Mouse (Mus musculus) spleen, adult 12 weeks (tissue): ENCODE results near the gene Slc25a25.
A peak's percentile ranks its signal among the peaks of the same experiment; 100 is the strongest.
"Not testable (repeated sequence)": the region's sequence is repeated elsewhere in the genome, so short reads cannot be mapped to it uniquely, and the experiment has no call there.

Experiments
- DNase-seq: peaks from one replicate; pipeline ENCODE4 v3.0.0; 2022; ENCODE audit warnings: low spot score

The Slc25a25 gene

DNA sequence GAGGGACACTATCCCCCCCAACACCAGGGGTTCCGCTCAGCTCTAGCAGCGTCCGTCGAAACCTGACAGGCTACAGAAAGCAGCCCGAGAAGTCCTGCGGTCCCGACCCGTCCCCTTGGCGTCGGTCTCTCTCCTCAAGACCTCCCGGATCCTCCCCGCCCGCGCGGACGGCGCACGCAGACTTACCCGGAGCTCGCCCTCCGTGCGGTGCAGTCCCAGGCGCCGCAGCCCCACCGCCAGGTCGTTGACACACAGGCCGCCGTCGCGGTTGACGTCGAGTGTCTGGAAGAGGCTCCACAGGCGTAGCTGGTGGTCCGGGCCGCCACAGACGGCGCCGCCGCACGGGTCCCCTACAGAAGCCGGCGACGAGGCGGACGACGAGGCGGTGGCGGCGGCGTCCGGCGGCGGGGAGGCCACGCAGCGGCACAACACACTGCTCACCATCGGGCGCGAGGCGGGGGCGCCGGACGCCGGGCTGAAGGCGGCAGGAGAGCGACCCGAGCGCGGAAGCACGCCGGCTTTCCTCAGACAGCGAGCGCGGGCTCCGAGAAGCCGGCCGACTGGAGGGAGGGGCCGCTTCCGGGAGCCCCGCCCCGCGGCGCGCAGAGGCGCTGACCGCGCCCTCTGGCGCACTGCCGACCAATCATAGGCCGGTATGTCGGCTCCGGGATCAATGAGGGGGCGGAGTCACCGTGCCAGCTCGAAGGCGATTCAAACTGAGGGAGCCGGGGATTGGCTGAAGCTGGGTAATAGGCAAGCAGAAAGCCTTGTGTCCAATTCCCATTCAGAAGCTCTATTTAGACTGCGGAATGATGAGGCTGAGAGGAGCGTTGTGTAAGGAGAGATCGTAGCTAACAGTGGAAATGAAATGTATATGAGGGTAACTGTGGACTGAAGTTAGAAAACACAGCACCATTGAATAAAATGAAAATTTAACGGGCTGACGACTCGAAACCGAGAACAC is at the start of gene Slc25a25:
Slc25a25 (minus strand) TSS at position 565 of the 964 bp plus-strand sequence.
- DNase-seq = peak; percentile 95

DNA sequence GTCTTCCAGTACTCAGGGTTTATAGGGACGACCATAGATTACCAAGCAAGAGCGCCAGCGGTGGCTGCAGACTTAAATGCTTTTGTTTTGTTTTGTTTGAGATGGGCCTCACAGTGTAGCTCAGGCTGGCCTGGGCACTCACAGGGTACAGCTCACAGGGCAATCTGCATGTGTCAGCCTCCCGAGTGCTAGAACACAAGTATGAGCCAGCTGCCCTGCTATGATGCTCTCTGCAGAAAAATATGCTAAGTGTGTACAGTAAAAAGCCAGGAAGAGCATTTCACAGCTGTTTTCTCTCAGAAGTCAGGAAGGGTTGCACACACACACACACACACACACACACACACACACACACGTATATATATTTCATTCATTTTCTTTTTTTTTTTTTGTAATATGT is 49.2 kb upstream of the Slc25a25 start:
- no peak for DNase-seq

DNA sequence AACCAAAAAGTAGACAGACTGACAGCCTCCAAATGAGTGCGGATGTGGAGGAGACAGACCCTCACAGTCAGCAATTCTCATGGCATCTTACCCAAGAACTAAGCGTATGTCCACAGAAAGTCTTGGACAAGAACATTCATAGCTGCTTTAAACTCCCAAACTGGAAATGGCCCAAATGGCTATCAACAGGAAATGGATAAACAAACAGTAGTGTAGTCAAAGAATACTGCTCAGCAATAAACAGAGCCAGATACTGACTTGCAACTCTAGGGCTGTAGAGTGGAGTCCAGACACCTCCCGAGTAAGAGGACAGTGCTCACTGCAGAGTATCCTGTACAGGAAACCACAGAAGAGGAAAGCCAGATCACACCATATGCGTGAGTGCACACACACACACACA is 48.1 kb upstream of the Slc25a25 start:
- DNase-seq = no peak

DNA sequence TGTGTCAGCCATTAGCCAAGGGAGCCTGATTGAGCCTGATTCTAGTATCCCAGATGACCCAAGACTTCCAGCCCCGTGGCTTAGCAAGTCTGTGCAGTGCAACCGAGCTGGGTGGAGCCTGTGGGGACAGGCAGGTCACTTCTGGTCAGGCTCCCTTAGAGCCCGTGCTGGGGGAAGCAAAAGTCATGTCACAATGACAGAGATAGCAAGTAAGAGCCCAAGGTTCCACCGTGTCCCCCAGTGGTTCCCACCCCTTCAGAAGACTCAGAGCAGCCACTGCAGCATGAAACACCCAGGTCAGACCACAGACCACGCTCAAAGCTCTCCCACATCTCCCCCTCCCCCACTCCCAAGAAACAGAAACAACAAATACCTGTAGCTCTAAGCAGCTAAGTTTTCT is 44.9 kb upstream of the Slc25a25 start:
- no peak for DNase-seq

DNA sequence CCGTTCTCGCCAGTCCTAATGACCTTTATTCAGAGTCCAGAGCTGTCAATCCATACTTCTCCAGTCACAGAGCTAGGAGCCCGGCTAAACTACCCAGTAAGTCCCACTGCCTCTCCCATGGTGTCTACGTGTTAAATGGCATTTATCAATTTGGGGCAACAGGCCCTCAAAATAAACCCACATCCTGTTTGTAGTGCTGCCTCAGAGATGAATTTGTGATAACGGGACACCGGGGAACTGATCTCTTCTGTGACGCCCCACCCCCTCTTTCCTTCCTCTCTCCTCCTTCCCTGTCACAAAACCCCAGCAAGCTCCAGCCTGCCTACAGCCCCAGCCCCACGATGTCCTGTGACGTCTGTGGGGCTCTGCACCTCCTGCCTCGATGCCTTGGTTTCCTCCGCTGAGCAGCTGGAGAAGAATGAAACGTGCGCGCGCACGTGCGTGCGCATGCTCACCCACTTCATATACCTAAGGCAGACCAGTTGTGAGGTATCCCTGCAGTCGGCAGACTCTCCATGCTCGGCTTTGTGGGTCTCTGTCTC is 44.0 kb upstream of the Slc25a25 start:
- DNase-seq = peak; percentile 47

GRCm38 (mm10) chr2:32494522-32494921 is 43.3 kb upstream of the Slc25a25 start:
- DNase-seq = no peak

GRCm38 (mm10) chr2:32493301-32493701 is 42.1 kb upstream of the Slc25a25 start:
- no peak for DNase-seq

GRCm38 (mm10) chr2:32492661-32493060 is 41.4 kb upstream of the Slc25a25 start:
- DNase-seq = no peak

- DNase-seq = not testable (repeated sequence)
Measured at GRCm38 (mm10) chr2:32490730-32491129, 39.5 kb upstream of the Slc25a25 start.

DNA sequence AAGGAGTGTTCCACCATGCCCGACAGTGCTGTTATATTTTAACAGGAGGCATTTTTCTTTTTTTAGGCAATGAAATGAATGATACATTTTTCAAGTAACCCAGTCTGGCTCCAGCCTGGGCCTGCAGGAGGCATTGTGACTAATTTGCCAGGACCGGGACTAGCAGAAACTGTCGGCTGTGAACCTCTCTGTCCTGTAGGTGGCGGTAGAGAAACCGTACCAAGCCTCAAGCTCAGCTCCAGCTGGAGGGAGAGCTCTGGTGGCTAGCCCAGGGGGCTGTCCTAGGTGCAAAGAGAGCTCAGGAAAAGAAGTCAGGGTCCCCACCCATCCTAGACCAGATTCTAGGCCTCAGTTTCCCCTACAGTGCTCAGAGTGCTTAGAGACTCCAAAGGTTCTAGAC is 37.4 kb upstream of the Slc25a25 start:
- peak; percentile 51 for DNase-seq

DNA sequence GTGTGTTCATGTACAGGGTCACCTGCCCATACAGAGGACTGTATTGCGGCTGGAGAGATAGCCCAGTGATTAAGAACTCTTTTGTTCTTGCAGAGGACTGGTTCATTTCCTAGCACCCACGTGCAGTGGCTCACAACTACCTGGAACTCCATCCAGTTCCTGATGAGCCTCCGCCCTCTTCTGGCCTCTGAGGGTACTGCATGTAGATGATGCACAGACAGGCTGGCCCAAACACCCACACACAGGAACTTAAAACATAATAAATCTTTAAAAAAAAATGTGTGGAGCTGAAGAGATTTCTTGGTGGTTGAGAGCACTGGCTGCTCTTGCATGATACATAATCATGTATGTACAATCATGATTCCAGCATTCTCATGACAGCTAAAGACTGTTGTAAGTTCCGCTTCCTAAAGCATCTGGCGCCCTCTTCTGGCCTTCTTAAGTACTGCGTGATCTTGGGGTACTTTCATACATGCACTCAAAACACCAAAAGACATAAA is 35.9 kb upstream of the Slc25a25 start:
- peak; percentile 87 for DNase-seq

DNA sequence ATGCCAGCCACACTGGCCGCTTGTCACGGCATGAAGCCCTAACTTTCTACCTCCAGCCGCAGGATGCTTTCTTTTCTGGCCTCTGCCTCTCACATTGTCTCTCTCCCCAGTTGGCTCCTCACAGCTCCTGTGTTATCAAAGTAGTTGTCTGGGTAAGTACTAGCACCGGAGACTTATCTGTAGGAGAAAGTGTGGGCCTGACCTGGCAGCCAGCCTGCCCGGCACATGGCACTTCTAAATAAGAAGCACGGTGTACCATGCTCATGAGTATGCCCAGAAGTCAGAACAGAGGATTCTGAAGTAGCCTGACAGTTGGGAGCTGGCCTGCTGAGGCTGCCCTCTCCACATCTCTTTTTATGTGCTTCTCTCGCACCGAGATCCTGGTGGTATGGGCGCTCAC is 34.9 kb upstream of the Slc25a25 start:
- DNase-seq = peak; percentile 39

DNA sequence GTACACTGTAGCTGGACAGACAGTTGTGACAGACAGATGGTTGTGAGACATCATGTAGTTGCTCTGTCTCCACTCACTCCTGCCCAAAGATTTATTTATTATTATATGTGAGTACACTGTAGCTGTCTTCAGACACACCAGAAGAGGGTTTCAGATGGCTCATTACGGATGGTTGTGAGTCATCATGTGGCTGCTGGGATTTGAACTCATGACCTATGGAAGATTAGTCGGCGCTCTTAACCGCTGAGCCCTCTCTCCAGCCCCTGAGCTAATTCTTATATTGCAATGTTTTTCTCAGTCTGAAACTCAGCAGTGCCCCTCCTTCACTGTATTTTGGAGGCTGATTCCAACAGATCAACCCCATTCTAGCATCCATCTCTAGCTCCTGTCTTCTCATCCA is 34.5 kb upstream of the Slc25a25 start:
- no peak for DNase-seq

DNA sequence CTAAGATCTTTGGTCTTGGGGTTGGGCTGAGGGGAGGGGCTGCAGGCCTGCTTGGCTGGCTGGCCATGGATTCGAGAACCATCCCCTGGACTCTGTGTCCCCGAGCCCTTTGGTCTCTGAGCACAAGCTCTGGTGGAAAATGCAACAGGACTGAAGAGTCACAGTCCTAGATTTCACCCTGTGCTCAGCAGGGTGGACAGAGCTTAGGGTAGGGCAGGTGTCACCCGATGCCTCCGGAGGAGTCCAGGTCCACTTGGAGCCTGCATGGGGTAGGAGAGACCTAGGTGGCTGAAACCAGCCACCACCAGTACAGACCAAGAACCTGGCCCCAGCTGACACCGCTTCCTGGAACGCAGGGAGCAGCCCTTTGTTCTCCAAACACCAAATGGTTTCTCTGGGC is 33.7 kb upstream of the Slc25a25 start:
- no peak for DNase-seq

DNA sequence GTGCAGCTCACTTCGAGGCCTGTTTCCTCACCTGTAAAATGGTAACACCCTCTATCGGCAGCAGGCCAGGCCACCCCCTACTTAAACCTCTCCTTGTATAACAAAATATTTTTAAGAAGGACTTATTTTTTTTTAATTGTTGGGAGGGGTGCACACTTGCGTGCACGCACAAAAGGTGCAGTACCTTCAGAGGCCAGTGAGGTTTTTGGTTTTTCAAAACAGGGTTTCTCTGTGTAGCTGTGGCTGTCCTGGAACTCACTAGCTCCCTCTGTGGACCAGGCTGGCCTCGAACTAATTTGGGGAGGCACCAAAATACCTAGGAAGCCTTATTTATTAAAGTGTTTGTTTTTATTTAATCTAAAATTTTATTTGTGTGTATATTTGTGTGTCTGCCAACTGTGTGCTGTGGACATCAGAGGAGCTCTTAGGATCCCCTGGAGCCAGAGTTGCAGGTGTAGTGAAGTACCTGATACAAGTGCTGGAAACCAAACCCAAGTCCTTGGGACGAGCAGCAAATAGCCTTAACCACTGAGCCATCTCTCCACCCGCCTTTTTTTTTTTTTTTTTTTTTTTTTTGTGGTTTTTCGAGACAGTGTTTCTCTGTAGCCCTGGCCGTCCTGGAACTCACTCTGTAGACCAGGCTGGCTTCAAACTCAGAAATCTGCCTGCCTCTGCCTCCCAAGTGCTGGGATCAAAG is 32.1 kb upstream of the Slc25a25 start:
- no peak for DNase-seq

DNA sequence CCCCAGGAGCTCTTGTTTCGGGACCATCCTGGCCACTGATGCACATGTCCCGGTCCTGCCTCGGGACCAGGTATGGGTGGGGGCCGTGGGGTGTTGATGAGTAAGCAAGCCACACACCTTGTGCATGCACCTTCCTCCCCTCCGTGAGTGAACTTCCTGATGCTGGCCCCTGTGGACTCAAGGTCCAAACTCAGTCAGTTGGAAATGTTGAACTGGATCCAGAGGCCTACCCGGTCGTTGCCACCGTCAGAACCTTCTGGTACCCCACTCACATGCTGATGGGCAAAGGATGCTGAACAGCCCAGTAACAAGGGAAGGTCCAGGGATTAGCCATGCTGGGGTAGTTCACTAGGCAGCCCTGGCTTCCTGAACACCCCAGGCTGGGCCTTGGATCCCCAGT is 31.1 kb upstream of the Slc25a25 start:
- no peak for DNase-seq

GRCm38 (mm10) chr2:32475361-32475760 is 24.1 kb upstream of the Slc25a25 start:
- DNase-seq = not testable (repeated sequence)

GRCm38 (mm10) chr2:32471681-32472061 is 20.4 kb upstream of the Slc25a25 start:
- DNase-seq = no peak

- no peak for DNase-seq
Measured at GRCm38 (mm10) chr2:32471001-32471680, 19.9 kb upstream of the Slc25a25 start.

- DNase-seq = no peak
Measured at GRCm38 (mm10) chr2:32464212-32464891, 13.1 kb upstream of the Slc25a25 start.

DNA sequence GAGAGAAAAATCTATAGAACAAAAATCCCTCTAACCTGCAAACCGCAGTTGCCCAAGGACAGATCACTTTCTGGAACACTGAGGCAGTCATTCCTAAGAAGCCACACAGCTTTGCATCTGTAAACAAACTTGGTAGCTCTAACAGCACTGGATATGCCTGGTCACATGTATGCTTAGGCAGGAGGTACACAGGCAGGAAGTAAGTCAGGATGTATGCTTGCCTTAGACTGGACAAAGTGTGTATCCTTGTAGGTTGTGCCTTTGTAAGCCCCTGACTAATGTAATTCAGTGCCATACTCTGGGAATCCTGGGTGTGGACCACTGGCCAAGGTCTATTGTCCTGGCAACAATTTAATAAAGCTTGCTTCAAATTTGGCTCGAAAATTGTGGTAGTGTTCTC is 12.5 kb upstream of the Slc25a25 start:
- no peak for DNase-seq

DNA sequence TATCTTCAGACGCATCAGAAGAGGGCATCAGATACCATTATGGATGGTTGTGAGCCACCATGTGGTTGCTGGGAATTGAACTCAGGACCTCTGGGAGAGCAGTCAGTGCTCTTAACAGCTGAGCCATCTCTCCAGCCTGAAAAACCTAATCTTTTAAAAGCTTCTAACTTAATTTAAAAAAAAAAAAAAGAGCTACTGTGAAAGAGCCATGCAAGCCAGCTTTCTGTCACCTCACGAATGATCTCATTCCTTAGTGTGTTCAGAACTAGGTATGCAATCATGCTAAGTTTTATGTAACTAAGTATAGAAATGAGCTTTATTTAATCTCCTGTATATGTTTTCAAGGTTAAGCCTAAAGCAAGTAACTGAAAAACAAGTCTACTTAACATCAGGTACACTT is 8.4 kb upstream of the Slc25a25 start:
- DNase-seq = no peak
